25 mouse cellular contexts compared by ENCODE assay signal in genomic region chr12:76111046-76111445, GRCm38 (mm10).
A peak's percentile ranks its signal among the peaks of the same experiment; 100 is the strongest.
DNase-seq lines count a peak whose midpoint lies in the region; ATAC-seq and TF ChIP-seq lines count a peak whose summit lies in the region.
"Had no signal": no experiment of that assay in that cellular context is flagged by ENCODE, and none has a peak within 500 bp of the region (broad histone marks: within the 10 kb centered on the region; RNA-seq: fewer than 3 reads in every experiment).

No protein-coding gene starts in this region.

- H3K4me1 ChIP-seq in cerebellum, adult 2 months (ENCODE audit: control insufficient read depth, insufficient read depth, low read length), result peaks cover 11% of the 10 kb centered on the region
- H3K4me1 ChIP-seq in embryonic facial prominence, embryonic 11.5 days (ENCODE audit: control insufficient read depth, insufficient read depth, low read length), result no peaks in the 10 kb centered on the region
- H3K4me1 ChIP-seq in embryonic facial prominence, embryonic 10.5 days, result 0 out of 2 replicates have a peak, but pooled peaks cover 5% of the 10 kb centered on the region
- no peaks in the 10 kb centered on the region for H3K4me1 ChIP-seq in lung, embryonic 15.5 days
- H3K4me1 ChIP-seq: embryonic facial prominence, embryonic 12.5 days; embryonic facial prominence, embryonic 15.5 days had no signal

- 57% methylated on average over 3 of the region's 3 CpGs for WGBS in cerebellum, adult 2 months
- WGBS in embryonic facial prominence, embryonic 11.5 days, result 81% methylated on average over 3 of the region's 3 CpGs
- 92% methylated on average over 3 of the region's 3 CpGs for whole genome bisulfite sequencing in embryonic facial prominence, embryonic 10.5 days
- WGBS in lung, embryonic 15.5 days, result 74% methylated on average over 3 of the region's 3 CpGs

- peaks cover 6% of the 10 kb centered on the region for H3K36me3 ChIP-seq in embryonic facial prominence, embryonic 11.5 days (replicated peaks; ENCODE audit: control insufficient read depth, insufficient read depth, low read depth, low read length)
- H3K36me3 ChIP-seq in embryonic facial prominence, embryonic 10.5 days (replicated peaks), result peaks cover 64% of the 10 kb centered on the region
- H3K36me3 ChIP-seq in lung, embryonic 15.5 days, result peaks cover 34% of the 10 kb centered on the region

- no peaks in the 10 kb centered on the region for H3K27me3 ChIP-seq in cerebellum, adult 2 months (ENCODE audit: control insufficient read depth, insufficient read depth, low read length)
- no peaks in the 10 kb centered on the region for H3K27me3 ChIP-seq in embryonic facial prominence, embryonic 11.5 days (ENCODE audit: control insufficient read depth, insufficient read depth, low read length)
- no peaks in the 10 kb centered on the region for H3K27me3 ChIP-seq in embryonic facial prominence, embryonic 10.5 days (replicated peaks; ENCODE audit: low read depth, poor library complexity, severe bottlenecking)
- H3K27me3 ChIP-seq in lung, embryonic 15.5 days, result no peaks in the 10 kb centered on the region
- H3K27me3 ChIP-seq: embryonic facial prominence, embryonic 12.5 days; embryonic facial prominence, embryonic 15.5 days; heart, embryonic 12.5 days had no signal

- no peak overlapping the region for H3K4me3 ChIP-seq in cerebellum, adult 2 months (replicated peaks; ENCODE audit: insufficient read depth, low read depth, low read length)
- H3K4me3 ChIP-seq in embryonic facial prominence, embryonic 11.5 days (ENCODE audit: low read depth, low read length), result no peak overlapping the region
- no peak overlapping the region for H3K4me3 ChIP-seq in embryonic facial prominence, embryonic 10.5 days
- H3K4me3 ChIP-seq in lung, embryonic 15.5 days, result no peak overlapping the region
- H3K4me3 ChIP-seq: embryonic facial prominence, embryonic 12.5 days; embryonic facial prominence, embryonic 15.5 days; gastrocnemius, adult 2 months; heart, embryonic 12.5 days had no signal

- no peak overlapping the region for H3K4me2 ChIP-seq in embryonic facial prominence, embryonic 11.5 days (ENCODE audit: low read depth, low read length)
- H3K4me2 ChIP-seq in lung, embryonic 15.5 days, result no peak overlapping the region
- H3K4me2 ChIP-seq: embryonic facial prominence, embryonic 12.5 days; embryonic facial prominence, embryonic 15.5 days; heart, embryonic 12.5 days; hindbrain, embryonic 14.5 days had no signal

- TF ChIP-seq POLR2A in cerebellum, adult 2 months (IDR thresholded peaks at IDR 0.05; ENCODE audit: borderline replicate concordance, insufficient read depth, low read length), result no peak

- no peak overlapping the region for H3K27ac ChIP-seq in cerebellum, adult 2 months (ENCODE audit: insufficient read depth, low read length)
- H3K27ac ChIP-seq in embryonic facial prominence, embryonic 11.5 days (replicated peaks; ENCODE audit: low read depth, low read length), result no peak overlapping the region
- no peak overlapping the region for H3K27ac ChIP-seq in embryonic facial prominence, embryonic 10.5 days (replicated peaks)
- no peak overlapping the region for H3K27ac ChIP-seq in lung, embryonic 15.5 days
- H3K27ac ChIP-seq: embryonic facial prominence, embryonic 12.5 days; embryonic facial prominence, embryonic 15.5 days; gastrocnemius, adult 2 months; hindbrain, embryonic 14.5 days; hindbrain, postnatal 0 days had no signal

- no peak for TF ChIP-seq CTCF in cerebellum, adult 2 months (IDR thresholded peaks at IDR 0.05; ENCODE audit: borderline replicate concordance, insufficient read depth, low read depth, low read length)

- DNase-seq in cerebellum, adult 11-12 months, result peak; percentile 36
- no peak for DNase-seq in cerebellum, adult 2 months
- no peak for DNase-seq in embryonic facial prominence, embryonic 11.5 days (ENCODE audit: low spot score)
- DNase-seq in embryonic facial prominence, embryonic 10.5 days (ENCODE audit: low spot score), result no peak
- DNase-seq in lung, postnatal 36 days, result no peak
- no peak for DNase-seq in thymus, postnatal 25 days
- DNase-seq: adrenal gland, adult 8-10 months; adrenal gland, postnatal 25 days; embryo, embryonic 11 days; forebrain, postnatal 0 days; gastrocnemius, adult 2 months; gastrocnemius, postnatal 14 days; heart, adult 11 months; heart, postnatal 14 days; heart, postnatal 4 days had no signal

- ATAC-seq in embryonic facial prominence, embryonic 11.5 days (replicated peaks; ENCODE audit: insufficient number of reproducible peaks, low FRiP score, low TSS enrichment, low read depth), result peak; percentile 58; the same call in 1 of the 2 replicates
- ATAC-seq in lung, embryonic 15.5 days (ENCODE audit: borderline replicate concordance, extremely low read depth, low FRiP score, low TSS enrichment), result 0 out of 2 replicates have a peak, but pooled peaks have one; percentile 41
- ATAC-seq in monocyte, adult 5-6 weeks (replicated peaks; ENCODE audit: insufficient number of reproducible peaks, low FRiP score, low TSS enrichment, poor library complexity, severe bottlenecking), result 0 out of 2 replicates have a peak, but pooled peaks have one; percentile 27
- ATAC-seq: activated CD4-positive, CD25-positive, alpha-beta regulatory T cell, adult 4 months; forebrain, embryonic 14.5 days; forebrain, postnatal 0 days; hindbrain, postnatal 0 days; inflammation-experienced regulatory T-cells, adult 6 months had no signal

- no peak overlapping the region for H3K9ac ChIP-seq in embryonic facial prominence, embryonic 11.5 days (replicated peaks; ENCODE audit: low read length)
- no peak overlapping the region for H3K9ac ChIP-seq in lung, embryonic 15.5 days
- H3K9ac ChIP-seq: embryonic facial prominence, embryonic 12.5 days; embryonic facial prominence, embryonic 15.5 days; forebrain, postnatal 0 days; heart, embryonic 12.5 days; hindbrain, embryonic 14.5 days had no signal

- H3K9me3 ChIP-seq in embryonic facial prominence, embryonic 11.5 days (replicated peaks; ENCODE audit: control insufficient read depth, low read length), result no peaks in the 10 kb centered on the region
- no peaks in the 10 kb centered on the region for H3K9me3 ChIP-seq in embryonic facial prominence, embryonic 10.5 days
- H3K9me3 ChIP-seq in lung, embryonic 15.5 days, result no peaks in the 10 kb centered on the region
- H3K9me3 ChIP-seq: embryonic facial prominence, embryonic 12.5 days; embryonic facial prominence, embryonic 15.5 days; heart, embryonic 12.5 days had no signal
